Mouse (Mus musculus) right cerebral cortex, adult 18-20 months (tissue): ENCODE measurements around the gene Olfr1061.
"Not testable (repeated sequence)": the region's sequence is repeated elsewhere in the genome, so short reads cannot be mapped to it uniquely, and the experiment has no call there.

Experiments
- DNase-seq: peaks from one replicate; pipeline ENCODE4 v3.0.0; 2022; ENCODE audit warnings: mixed read lengths

Gene Olfr1061

GRCm38 (mm10) chr2:86413950-86414349 lies at the start of gene Olfr1061:
Olfr1061 (minus strand) TSS chr2:86414050.
- DNase-seq, result no peak

- no peak for DNase-seq
Measured at GRCm38 (mm10) chr2:86460434-86460833, 46.6 kb upstream of the Olfr1061 start.

GRCm38 (mm10) chr2:86456169-86456568 lies 42.3 kb upstream of the Olfr1061 start, which contains the start of gene Olfr1066:
Olfr1066 (minus strand) TSS chr2:86456269.
- DNase-seq, result no peak

DNA sequence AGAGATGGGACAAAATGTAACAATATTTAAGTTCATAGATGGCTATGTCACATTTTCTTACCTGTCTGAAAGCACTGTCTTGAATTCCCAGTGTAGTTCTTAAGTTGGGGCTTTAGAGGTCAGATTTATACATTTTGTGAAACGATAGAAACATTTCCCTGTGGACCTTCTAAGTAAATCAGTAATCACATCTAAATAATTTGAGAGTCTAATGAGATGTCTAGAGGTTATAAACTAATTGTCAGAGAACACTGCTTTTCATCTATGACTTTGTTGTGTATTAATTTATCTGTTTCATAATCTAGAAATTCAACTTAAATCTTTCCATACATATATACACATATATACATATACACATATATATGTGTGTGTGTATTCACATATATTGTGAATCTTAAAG lies 36.6 kb upstream of the Olfr1061 start, which contains the start of gene Olfr1065:
Gene Olfr1065 (minus strand): TSS at position 101 of the 400 bp plus-strand sequence.
- DNase-seq, result not testable (repeated sequence)

DNA sequence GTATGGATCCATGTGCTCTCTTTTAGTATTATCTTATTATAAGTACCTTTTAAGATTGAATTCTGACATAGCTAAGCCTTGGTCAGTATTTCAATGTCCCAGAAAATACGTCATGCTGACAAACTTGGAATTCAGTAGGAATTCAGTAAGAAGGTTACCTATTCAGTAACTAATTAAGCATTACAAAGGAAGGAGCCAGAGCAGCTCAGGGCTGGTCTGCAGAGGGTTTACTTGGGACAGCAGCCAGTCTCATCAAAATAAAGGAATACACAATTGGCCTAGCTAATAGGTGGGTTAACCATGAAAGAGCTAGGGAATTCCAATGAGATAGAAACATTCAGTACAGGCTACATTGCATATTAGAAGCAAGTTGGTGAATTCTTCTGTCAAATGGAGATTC lies 28.3 kb upstream of the Olfr1061 start:
- DNase-seq, result not testable (repeated sequence)

DNA sequence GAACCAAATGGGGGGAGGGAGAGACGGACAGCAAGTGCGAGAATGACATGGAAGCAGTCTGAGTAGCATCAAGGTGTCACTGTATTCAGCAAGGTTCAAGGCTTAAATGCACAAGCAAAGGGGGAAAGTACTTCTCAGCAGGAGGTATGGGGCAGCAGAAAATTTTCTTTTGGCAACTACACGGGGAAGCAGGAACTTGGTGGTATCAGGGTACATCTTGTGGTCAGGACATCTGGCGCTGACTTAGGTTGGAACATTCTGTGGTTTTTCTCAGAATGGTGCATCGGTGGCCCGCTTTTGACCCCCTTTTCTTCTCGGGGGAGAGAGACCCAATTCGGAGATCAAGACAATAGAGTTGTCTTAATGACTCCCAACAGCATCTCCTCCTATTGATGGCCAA lies 14.7 kb upstream of the Olfr1061 start:
- DNase-seq, result not testable (repeated sequence)

DNA sequence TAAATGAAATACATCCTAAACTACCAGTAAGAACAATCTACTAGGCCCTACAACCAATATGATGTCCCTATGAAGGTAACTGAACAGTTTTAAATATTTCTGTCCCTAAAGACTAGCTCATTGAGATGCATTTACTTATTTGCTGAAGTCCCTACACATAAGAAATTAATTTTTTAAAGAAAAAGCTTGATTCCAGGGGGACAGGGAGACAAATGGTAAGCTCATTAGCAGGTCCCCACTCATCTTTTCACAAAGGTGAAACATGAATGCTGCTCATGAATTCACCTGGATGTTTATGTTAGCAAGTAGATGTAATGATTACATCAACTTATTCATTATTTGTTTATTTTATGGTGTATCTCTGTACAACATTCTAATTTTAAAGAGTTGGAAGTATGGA lies 12.8 kb upstream of the Olfr1061 start, which contains the start of gene Olfr1062:
Gene Olfr1062 (minus strand): TSS at position 101 of the 400 bp plus-strand sequence.
- not testable (repeated sequence) for DNase-seq

DNA sequence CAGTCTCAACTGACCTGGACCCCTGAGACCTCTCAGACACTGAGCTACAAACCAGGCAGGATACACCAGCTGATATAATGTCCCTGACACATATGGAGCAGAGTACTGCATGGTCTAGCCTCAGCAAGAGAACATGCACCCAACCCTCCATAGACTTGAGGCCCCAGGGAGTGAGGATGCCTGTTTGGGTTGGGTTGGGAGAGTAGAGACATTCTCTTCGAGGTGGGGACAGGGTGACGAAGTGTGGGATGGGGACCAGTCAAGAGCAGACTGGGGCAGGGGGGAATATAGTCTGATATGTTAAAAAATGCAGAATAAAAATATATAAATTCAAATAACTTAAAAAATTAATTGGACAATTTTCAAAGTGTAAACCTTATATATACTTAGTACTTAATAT lies 18.7 kb downstream of the Olfr1061 start:
- no peak for DNase-seq

- not testable (repeated sequence) for DNase-seq
Measured at GRCm38 (mm10) chr2:86388461-86388860, 25.4 kb downstream of the Olfr1061 start, which contains the start of gene Olfr1058. Olfr1058 (minus strand) TSS chr2:86388561.

DNA sequence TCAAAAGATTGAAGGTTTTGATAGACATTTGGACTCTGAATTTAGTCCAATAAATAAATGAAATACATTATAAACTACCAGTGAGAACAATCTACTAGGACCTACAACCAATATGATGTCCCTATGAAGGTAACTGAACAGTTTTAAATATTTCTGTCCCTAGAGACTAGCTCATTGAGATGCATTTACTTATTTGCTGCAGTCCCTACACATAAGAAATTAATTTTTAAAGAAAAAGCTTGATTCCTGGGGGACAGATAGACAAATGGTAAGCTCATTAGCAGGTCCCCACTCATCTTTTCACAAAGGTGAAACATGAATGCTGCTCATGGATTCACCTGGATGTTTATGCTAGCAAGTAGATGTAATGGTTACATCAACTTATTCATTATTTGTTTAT lies 35.6 kb downstream of the Olfr1061 start, which contains the start of gene Olfr1057:
Gene Olfr1057 (minus strand): TSS at position 101 of the 400 bp plus-strand sequence.
- no peak for DNase-seq

DNA sequence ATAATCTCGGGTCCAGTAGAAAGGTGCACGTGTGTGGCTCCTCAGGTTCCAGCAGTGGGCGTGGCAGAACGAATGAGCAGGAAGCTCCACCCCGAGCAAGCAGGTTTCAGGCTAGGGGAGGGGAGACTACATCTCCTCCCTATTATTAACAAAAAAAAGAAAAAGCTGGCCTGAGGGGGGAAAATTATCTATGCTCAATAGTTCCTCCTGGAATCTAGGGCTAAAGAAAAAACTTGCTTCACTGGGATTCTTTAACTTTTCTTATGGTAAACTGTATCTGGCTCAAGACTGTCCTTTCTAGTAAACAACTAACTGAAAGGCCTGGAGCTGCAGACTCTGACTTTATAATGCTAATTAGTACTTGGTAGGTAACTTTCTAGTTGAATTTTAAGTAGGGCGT lies 47.5 kb downstream of the Olfr1061 start:
- not testable (repeated sequence) for DNase-seq
